Mouse (Mus musculus) heart, embryonic 14.5 days (tissue): ENCODE results near the gene Actb. TPM values are rescaled to one million over a fixed set of nuclear protein-coding genes. Genes with fewer than 3 reads are reported as not detected.
A peak's percentile ranks its signal among the peaks of the same experiment; 100 is the strongest.

Source experiments
- ATAC-seq: fragments of 200-750 bp; cut with Nextera tagmentation; 2 replicates; pipeline ENCODE4 v1.8.0; 2017; ENCODE audit warnings: low read depth, moderate TSS enrichment; ENCODE audit not compliant: insufficient number of reproducible peaks, insufficient read depth, low FRiP score
- H3K27ac ChIP-seq, 2 experiments: fragments of 200-500 bp in 1 of 2; fragments of 300-500 bp in 1 of 2; sonication (generic) in 1 of 2; replicated peaks in 1 of 2; 2 replicates each; pipeline ENCODE4 v1.5.1; 2012 to 2014; ENCODE audit warnings: low read depth in 2 of 2, low read length in 2 of 2, control low read depth in 1 of 2, mild to moderate bottlenecking in 1 of 2, mixed read lengths in 1 of 2; ENCODE audit not compliant: control insufficient read depth in 1 of 2, insufficient read depth in 1 of 2
- H3K27me3 ChIP-seq: fragments of 300-500 bp; sonication (generic); 2 replicates; pipeline ENCODE4 v1.6.1; 2014; ENCODE audit warnings: mild to moderate bottlenecking, low read length, control low read depth; ENCODE audit not compliant: control insufficient read depth, insufficient read depth
- H3K36me3 ChIP-seq: fragments of 300-500 bp; sonication (generic); 2 replicates; pipeline ENCODE4 v1.6.1; 2014; ENCODE audit warnings: mild to moderate bottlenecking, control low read depth, low read length, mixed read lengths; ENCODE audit not compliant: control insufficient read depth, insufficient read depth
- H3K4me1 ChIP-seq, 2 experiments: fragments of 200-500 bp in 1 of 2; fragments of 300-500 bp in 1 of 2; sonication (generic) in 1 of 2; 2 replicates each; pipeline ENCODE4 v1.6.1; 2012 to 2014; ENCODE audit warnings: low read length in 2 of 2, control low read depth in 1 of 2, mixed read lengths in 1 of 2; ENCODE audit not compliant: control insufficient read depth in 2 of 2, insufficient read depth in 2 of 2
- H3K4me2 ChIP-seq: fragments of 300-500 bp; sonication (generic); 2 replicates; pipeline ENCODE4 v1.6.1; 2014; ENCODE audit warnings: mild to moderate bottlenecking, low read length
- H3K4me3 ChIP-seq, 2 experiments: fragments of 200-500 bp in 1 of 2; fragments of 300-500 bp in 1 of 2; sonication (generic) in 1 of 2; 2 replicates each; pipeline ENCODE4 v1.5.1; 2012 to 2014; ENCODE audit warnings: low read length in 2 of 2, mild to moderate bottlenecking in 2 of 2, control low read depth in 1 of 2, low read depth in 1 of 2, moderate library complexity in 1 of 2; ENCODE audit not compliant: control insufficient read depth in 1 of 2, insufficient read depth in 1 of 2
- H3K9ac ChIP-seq: fragments of 300-500 bp; sonication (generic); 2 replicates; pipeline ENCODE4 v1.6.1; 2014; ENCODE audit warnings: mild to moderate bottlenecking, low read length
- H3K9me3 ChIP-seq: fragments of 300-500 bp; sonication (generic); 2 replicates; pipeline ENCODE4 v1.6.1; 2016; ENCODE audit warnings: low read length, control low read depth; ENCODE audit not compliant: control insufficient read depth
- WGBS: fragments of 180-500 bp; shearing (Covaris S2); extraction: QIAGEN DNeasy Blood & Tissue Kit; methylation state at CpG from one replicate; pipeline ENCODE4 v1.1.7; 2014; 5-methylcytosine and 5-hydroxymethylcytosine counted together
- polyA plus RNA-seq: library from polyadenylated mRNA; unstranded; fragments of >200 nt; fragmentation: Nextera tagmentation; extraction: Ambion mirVana; gene quantifications from 2 replicates; pipeline ENCODE4 v1.2.1, GENCODE M21; 2014

Actb gene
- polyA plus RNA-seq, 1 experiment from 2014 or later, result 5,554 TPM

GRCm38 (mm10) chr5:142911629-142912028, 5.1 kb upstream of the Actb start:
- no peaks in the 10 kb centered on the region for H3K27me3 ChIP-seq
- H3K9ac ChIP-seq, result no peak overlapping the region
- no peak overlapping the region for H3K4me2 ChIP-seq
- peaks cover 35 to 36% of the 10 kb centered on the region in 2 experiments for H3K4me1 ChIP-seq
- no peak for ATAC-seq
- WGBS, result 87% methylated on average over 2 of the region's 2 CpGs
- no peak overlapping the region for H3K4me3 ChIP-seq
- H3K36me3 ChIP-seq, result no peaks in the 10 kb centered on the region
- no peaks in the 10 kb centered on the region for H3K9me3 ChIP-seq
- no peak overlapping the region for H3K27ac ChIP-seq

GRCm38 (mm10) chr5:142909576-142910278, 3.2 kb upstream of the Actb start:
- peak overlapping the region; percentile 59 for H3K9ac ChIP-seq
- 11% methylated on average over 8 of the region's 8 CpGs for WGBS
- peaks cover 10% of the 10 kb centered on the region for H3K36me3 ChIP-seq
- no peaks in the 10 kb centered on the region for H3K27me3 ChIP-seq
- H3K4me3 ChIP-seq, result no peak overlapping the region
- ATAC-seq, result no peak
- H3K4me2 ChIP-seq, result peak overlapping the region; percentile 91
- H3K4me1 ChIP-seq, result peaks cover 35 to 38% of the 10 kb centered on the region in 2 experiments
- H3K27ac ChIP-seq, result peak overlapping the region; percentile 100
- H3K9me3 ChIP-seq, result no peaks in the 10 kb centered on the region

- peaks cover 35 to 45% of the 10 kb centered on the region in 2 experiments for H3K4me1 ChIP-seq
- WGBS, result 16% methylated on average over 5 of the region's 5 CpGs
- no peaks in the 10 kb centered on the region for H3K27me3 ChIP-seq
- H3K9me3 ChIP-seq, result no peaks in the 10 kb centered on the region
- H3K36me3 ChIP-seq, result peaks cover 17% of the 10 kb centered on the region
- H3K9ac ChIP-seq, result peak overlapping the region; percentile 59
- ATAC-seq, result no peak
- no peak overlapping the region for H3K4me3 ChIP-seq
- peak overlapping the region; percentile 100 for H3K27ac ChIP-seq
- H3K4me2 ChIP-seq, result peak overlapping the region; percentile 91
Measured at GRCm38 (mm10) chr5:142908941-142909575, 2.5 kb upstream of the Actb start.

- WGBS, result 39% methylated on average over 5 of the region's 5 CpGs
- peaks cover 35 to 46% of the 10 kb centered on the region in 2 experiments for H3K4me1 ChIP-seq
- peak overlapping the region; percentile 72 to 100 for H3K4me3 ChIP-seq
- H3K36me3 ChIP-seq, result peaks cover 27% of the 10 kb centered on the region
- H3K27ac ChIP-seq, result peak overlapping the region; percentile 100
- peak overlapping the region; percentile 91 for H3K4me2 ChIP-seq
- H3K9me3 ChIP-seq, result no peaks in the 10 kb centered on the region
- H3K9ac ChIP-seq, result peak overlapping the region; percentile 86
- H3K27me3 ChIP-seq, result no peaks in the 10 kb centered on the region
- ATAC-seq, result no peak
Measured at GRCm38 (mm10) chr5:142907803-142908559, 1.4 kb upstream of the Actb start.

- 18% methylated on average over 14 of the region's 14 CpGs for WGBS
- Histone ChIP-seq H3K9me3 (no peaks in the 10 kb centered on the region), H3K9ac (peak overlapping the region; percentile 86), H3K27ac (peak overlapping the region; percentile 100), H3K4me1 (peaks cover 35 to 47% of the 10 kb centered on the region in 2 experiments), H3K36me3 (peaks cover 35% of the 10 kb centered on the region), H3K4me2 (peak overlapping the region; percentile 91), H3K27me3 (no peaks in the 10 kb centered on the region), H3K4me3 (peak overlapping the region; percentile 72 to 100)
- ATAC-seq, result no peak
Measured at GRCm38 (mm10) chr5:142907048-142907802, 671 bp upstream of the Actb start.

- peaks cover 35 to 47% of the 10 kb centered on the region in 2 experiments for H3K4me1 ChIP-seq
Measured at GRCm38 (mm10) chr5:142905725-142906531, 626 bp downstream of the Actb start.

More at GRCm38 (mm10) chr5:142905725-142906531, 626 bp downstream of the Actb start:
- Histone ChIP-seq H3K9ac (peak overlapping the region; percentile 100), H3K9me3 (no peaks in the 10 kb centered on the region), H3K27me3 (no peaks in the 10 kb centered on the region), H3K36me3 (peaks cover 48% of the 10 kb centered on the region), H3K27ac (peak overlapping the region; percentile 99 to 100), H3K4me2 (peak overlapping the region; percentile 91), H3K4me3 (peak overlapping the region; percentile 77 to 100)
- ATAC-seq, result peak; percentile 86
- under 1% methylated on average over 84 of the region's 84 CpGs for WGBS
